Mouse (Mus musculus): ENCODE measurements around the gene BC016579. TPM values are rescaled to one million over a fixed set of nuclear protein-coding genes. Genes with fewer than 3 reads are reported as not detected.

Gene BC016579
- 0.28 TPM for polyA plus RNA-seq (2014; fragmentation: Illumina TruSeq; extraction: RNeasy Lipid Tissue Mini Kit (QIAGEN cat#74804); ENCODE audit: insufficient read depth, low read depth, low replicate concordance)

DNA sequence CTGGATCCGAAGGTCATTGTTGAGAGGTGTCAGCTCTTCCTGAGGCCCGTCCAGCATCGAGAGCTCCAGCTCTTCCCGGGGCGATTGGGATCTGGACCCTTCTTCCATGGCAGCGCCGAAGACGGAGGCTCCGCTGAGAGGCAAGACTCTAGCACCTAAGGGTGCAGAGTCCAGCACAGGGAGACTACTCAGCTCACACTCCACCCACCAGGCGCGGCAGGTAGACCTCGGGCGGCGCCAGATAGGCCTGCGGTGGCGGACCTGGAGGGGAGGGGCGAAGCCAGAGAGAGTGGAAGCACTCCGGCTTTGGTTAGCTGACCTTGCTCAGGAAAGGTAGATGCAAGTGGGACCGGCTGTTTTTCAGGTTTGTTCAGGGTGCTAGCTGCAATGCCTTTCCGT is at the start of gene BC016579:
TSS of gene BC016579 (minus strand) at position 135 of the 399 bp plus-strand sequence.

GRCm38 (mm10) chr16:45693558-45693957 is 39.7 kb upstream of the BC016579 start, which contains the start of gene Tmprss7:
Gene Tmprss7 (minus strand): TSS chr16:45693658.

DNA sequence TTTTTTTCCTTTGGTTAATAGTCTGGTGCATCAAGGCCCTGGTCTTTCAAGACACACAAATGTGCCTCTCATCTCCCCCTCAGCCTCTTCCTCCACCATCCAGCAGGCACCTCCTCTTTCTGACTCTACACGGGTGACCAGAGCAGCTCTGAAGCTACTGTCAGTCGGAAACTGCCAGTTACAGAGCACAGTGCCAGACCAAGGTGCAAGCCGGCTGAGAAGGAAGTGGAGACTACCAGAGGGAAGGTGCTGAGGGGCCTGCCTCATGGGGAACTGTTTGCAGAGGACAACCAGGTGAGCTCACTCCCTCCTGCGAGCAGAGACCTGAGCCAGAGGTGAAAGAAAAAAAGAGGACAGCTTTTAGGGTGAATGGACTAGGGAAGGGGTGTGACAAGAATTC is 43.6 kb downstream of the BC016579 start, which contains the start of gene Gcsam:
TSS of gene Gcsam (plus strand) at position 114 of the 400 bp plus-strand sequence.

Other genes starting within 250 kb of the BC016579 start
- 386 TPM for gene Cd200, start 245.0 kb downstream of the BC016579 start, polyA plus RNA-seq (2014; fragmentation: Illumina TruSeq; extraction: RNeasy Lipid Tissue Mini Kit (QIAGEN cat#74804); ENCODE audit: insufficient read depth, low read depth, low replicate concordance)
- gene Gm609, start 161.1 kb downstream of the BC016579 start, polyA plus RNA-seq (2014; fragmentation: Illumina TruSeq; extraction: RNeasy Lipid Tissue Mini Kit (QIAGEN cat#74804); ENCODE audit: insufficient read depth, low read depth, low replicate concordance) = not detected
- gene Gm17783, start 122.0 kb downstream of the BC016579 start, polyA plus RNA-seq (2014; fragmentation: Illumina TruSeq; extraction: RNeasy Lipid Tissue Mini Kit (QIAGEN cat#74804); ENCODE audit: insufficient read depth, low read depth, low replicate concordance) = not detected
- gene Slc9c1, start 118.8 kb downstream of the BC016579 start, polyA plus RNA-seq (2014; fragmentation: Illumina TruSeq; extraction: RNeasy Lipid Tissue Mini Kit (QIAGEN cat#74804); ENCODE audit: insufficient read depth, low read depth, low replicate concordance) = not detected
- gene Gcsam, start 43.7 kb downstream of the BC016579 start, polyA plus RNA-seq (2014; fragmentation: Illumina TruSeq; extraction: RNeasy Lipid Tissue Mini Kit (QIAGEN cat#74804); ENCODE audit: insufficient read depth, low read depth, low replicate concordance) = 0.74 TPM
- not detected for gene Tmprss7, start 39.6 kb upstream of the BC016579 start, polyA plus RNA-seq (2014; fragmentation: Illumina TruSeq; extraction: RNeasy Lipid Tissue Mini Kit (QIAGEN cat#74804); ENCODE audit: insufficient read depth, low read depth, low replicate concordance)
- gene Tagln3, start 70.5 kb upstream of the BC016579 start, polyA plus RNA-seq (2014; fragmentation: Illumina TruSeq; extraction: RNeasy Lipid Tissue Mini Kit (QIAGEN cat#74804); ENCODE audit: insufficient read depth, low read depth, low replicate concordance) = 0.52 TPM
- 9.7 TPM for gene Abhd10, start 88.9 kb upstream of the BC016579 start, polyA plus RNA-seq (2014; fragmentation: Illumina TruSeq; extraction: RNeasy Lipid Tissue Mini Kit (QIAGEN cat#74804); ENCODE audit: insufficient read depth, low read depth, low replicate concordance)

Measured in lung, adult 10 weeks (tissue).